Mouse (Mus musculus) kidney, adult 11 months (tissue): ENCODE data around the gene Asic5.

Experiments used
- DNase-seq: peaks from one replicate; pipeline ENCODE4 v3.0.0; 2022

Asic5 gene

GRCm38 (mm10) chr3:81981990-81982389, at the start of gene Asic5:
TSS of gene Asic5 (plus strand) at chr3:81982290.
- DNase-seq = no peak

GRCm38 (mm10) chr3:81933348-81933747, 48.7 kb upstream of the Asic5 start:
- no peak for DNase-seq

GRCm38 (mm10) chr3:81938924-81939323, 43.2 kb upstream of the Asic5 start:
- no peak for DNase-seq

GRCm38 (mm10) chr3:81942341-81942740, 39.7 kb upstream of the Asic5 start:
- DNase-seq = no peak

GRCm38 (mm10) chr3:81943097-81943496, 39.0 kb upstream of the Asic5 start:
- DNase-seq = no peak

- DNase-seq = no peak
These were observed 37.2 kb upstream of the Asic5 start for GRCm38 (mm10) chr3:81944851-81945393.

GRCm38 (mm10) chr3:81949048-81949447, 33.0 kb upstream of the Asic5 start:
- DNase-seq = no peak

GRCm38 (mm10) chr3:81951785-81952184, 30.3 kb upstream of the Asic5 start:
- DNase-seq = no peak

GRCm38 (mm10) chr3:81957484-81957883, 24.6 kb upstream of the Asic5 start:
- no peak for DNase-seq

GRCm38 (mm10) chr3:81961336-81961735, 20.8 kb upstream of the Asic5 start:
- DNase-seq = no peak

- DNase-seq = no peak
These were observed 18.3 kb upstream of the Asic5 start for GRCm38 (mm10) chr3:81963768-81964167.

- no peak for DNase-seq
These were observed 17.5 kb upstream of the Asic5 start for GRCm38 (mm10) chr3:81964596-81964995.

GRCm38 (mm10) chr3:81975607-81976006, 6.5 kb upstream of the Asic5 start:
- no peak for DNase-seq

- DNase-seq = no peak
These were observed 6.0 kb upstream of the Asic5 start, which contains the start of gene Tdo2 for GRCm38 (mm10) chr3:81976102-81976501. TSS of gene Tdo2 (minus strand) at chr3:81976202.

- DNase-seq = no peak
These were observed 514 bp upstream of the Asic5 start for GRCm38 (mm10) chr3:81981576-81981975.

- DNase-seq = no peak
These were observed 1.2 kb downstream of the Asic5 start for GRCm38 (mm10) chr3:81983120-81983895.

GRCm38 (mm10) chr3:81985100-81985499, 3.0 kb downstream of the Asic5 start:
- DNase-seq = no peak

GRCm38 (mm10) chr3:81986103-81986502, 4.0 kb downstream of the Asic5 start:
- no peak for DNase-seq

- no peak for DNase-seq
These were observed 5.5 kb downstream of the Asic5 start for GRCm38 (mm10) chr3:81987628-81988027.

GRCm38 (mm10) chr3:81989692-81990141, 7.6 kb downstream of the Asic5 start:
- no peak for DNase-seq

- no peak for DNase-seq
These were observed 8.4 kb downstream of the Asic5 start for GRCm38 (mm10) chr3:81990531-81990930.

- DNase-seq = no peak
These were observed 13.3 kb downstream of the Asic5 start for GRCm38 (mm10) chr3:81995371-81995770.

- DNase-seq = no peak
These were observed 13.9 kb downstream of the Asic5 start for GRCm38 (mm10) chr3:81995988-81996387.

- DNase-seq = no peak
These were observed 24.9 kb downstream of the Asic5 start for GRCm38 (mm10) chr3:82007002-82007401.
